Mouse (Mus musculus): ENCODE measurements around the gene Olfr1043.
"Not testable (repeated sequence)": the region's sequence is repeated elsewhere in the genome, so short reads cannot be mapped to it uniquely, and the experiment has no call there.

Olfr1043 gene

GRCm38 (mm10) chr2:86167422-86167821 is at the start of gene Olfr1043:
Gene Olfr1043 (minus strand): TSS chr2:86167522.
- DNase-seq, result no peak

GRCm38 (mm10) chr2:86202909-86203308 is 35.6 kb upstream of the Olfr1043 start, which contains the start of gene Olfr1045:
Gene Olfr1045 (minus strand): TSS chr2:86203009.
- DNase-seq, result no peak

- no peak for DNase-seq
Measured at GRCm38 (mm10) chr2:86195863-86196262, 28.5 kb upstream of the Olfr1043 start.

- no peak for DNase-seq
Measured at GRCm38 (mm10) chr2:86185583-86185982, 18.3 kb upstream of the Olfr1043 start, which contains the start of gene Olfr52. Gene Olfr52 (minus strand): TSS chr2:86185683.

- DNase-seq, result no peak
Measured at GRCm38 (mm10) chr2:86179950-86180349, 12.6 kb upstream of the Olfr1043 start.

GRCm38 (mm10) chr2:86177720-86178119 is 10.4 kb upstream of the Olfr1043 start, which contains the start of gene Olfr1044:
Gene Olfr1044 (minus strand): TSS chr2:86177820.
- no peak for DNase-seq

- not testable (repeated sequence) for DNase-seq
Measured at GRCm38 (mm10) chr2:86175422-86175821, 8.1 kb upstream of the Olfr1043 start.

- no peak for DNase-seq
Measured at GRCm38 (mm10) chr2:86161738-86162137, 5.6 kb downstream of the Olfr1043 start, which contains the start of gene Olfr1042. Gene Olfr1042 (minus strand): TSS chr2:86161838.

- DNase-seq, result no peak
Measured at GRCm38 (mm10) chr2:86146632-86147031, 20.7 kb downstream of the Olfr1043 start, which contains the start of gene Olfr1040. Gene Olfr1040 (minus strand): TSS chr2:86146732.

- DNase-seq, result no peak
Measured at GRCm38 (mm10) chr2:86135828-86136227, 31.5 kb downstream of the Olfr1043 start, which contains the start of gene Olfr1039. Gene Olfr1039 (minus strand): TSS chr2:86135928.
